Mouse (Mus musculus): ENCODE results near the gene Sall4. TPM values are rescaled to one million over a fixed set of nuclear protein-coding genes. Genes with fewer than 3 reads are reported as not detected.

Gene Sall4
- polyA plus RNA-seq, 1 experiment from 2014 or later = 3.4 TPM

- no peak overlapping the region for H3K9ac ChIP-seq (ENCODE audit: low read depth, low read length)
- H3K4me2 ChIP-seq (ENCODE audit: low read depth, low read length) = no peak overlapping the region
- ATAC-seq (ENCODE audit: low read depth) = no peak
- H3K9me3 ChIP-seq (replicated peaks; ENCODE audit: control insufficient read depth, low read length) = no peaks in the 10 kb centered on the region
- no peak overlapping the region for H3K4me3 ChIP-seq (ENCODE audit: low read depth, low read length)
- no peaks in the 10 kb centered on the region for H3K36me3 ChIP-seq (ENCODE audit: control insufficient read depth, insufficient read depth)
- 34% methylated on average over 4 of the region's 4 CpGs for WGBS (ENCODE audit: insufficient replicate concordance)
- H3K4me1 ChIP-seq (ENCODE audit: control insufficient read depth, low read depth, low read length) = no peaks in the 10 kb centered on the region
- no peaks in the 10 kb centered on the region for H3K27me3 ChIP-seq (ENCODE audit: control insufficient read depth, insufficient read depth, low read depth, low read length)
- H3K27ac ChIP-seq (ENCODE audit: low read length) = no peak overlapping the region
These were observed 48.0 kb downstream of the Sall4 start for GRCm38 (mm10) chr2:168719742-168720141.

- no peaks in the 10 kb centered on the region for H3K36me3 ChIP-seq (ENCODE audit: control insufficient read depth, insufficient read depth)
- 75% methylated on average over 10 of the region's 10 CpGs for WGBS (ENCODE audit: insufficient replicate concordance)
- no peak for ATAC-seq (ENCODE audit: low read depth)
- H3K4me1 ChIP-seq (ENCODE audit: control insufficient read depth, low read depth, low read length) = no peaks in the 10 kb centered on the region
- no peak overlapping the region for H3K27ac ChIP-seq (ENCODE audit: low read length)
- H3K9me3 ChIP-seq (replicated peaks; ENCODE audit: control insufficient read depth, low read length) = no peaks in the 10 kb centered on the region
- no peaks in the 10 kb centered on the region for H3K27me3 ChIP-seq (ENCODE audit: control insufficient read depth, insufficient read depth, low read depth, low read length)
- no peak overlapping the region for H3K9ac ChIP-seq (ENCODE audit: low read depth, low read length)
- H3K4me2 ChIP-seq (ENCODE audit: low read depth, low read length) = no peak overlapping the region
- H3K4me3 ChIP-seq (ENCODE audit: low read depth, low read length) = no peak overlapping the region
These were observed 49.0 kb downstream of the Sall4 start for GRCm38 (mm10) chr2:168718735-168719134.

- Histone ChIP-seq H3K36me3 (ENCODE audit: control insufficient read depth, insufficient read depth) (no peaks in the 10 kb centered on the region), H3K9ac (ENCODE audit: low read depth, low read length) (no peak overlapping the region), H3K9me3 (replicated peaks; ENCODE audit: control insufficient read depth, low read length) (no peaks in the 10 kb centered on the region), H3K27me3 (ENCODE audit: control insufficient read depth, insufficient read depth, low read depth, low read length) (no peaks in the 10 kb centered on the region), H3K27ac (ENCODE audit: low read length) (no peak overlapping the region), H3K4me3 (ENCODE audit: low read depth, low read length) (no peak overlapping the region), H3K4me2 (ENCODE audit: low read depth, low read length) (no peak overlapping the region), H3K4me1 (ENCODE audit: control insufficient read depth, low read depth, low read length) (no peaks in the 10 kb centered on the region)
- ATAC-seq (ENCODE audit: low read depth) = no peak
- 67% methylated on average over 2 of the region's 2 CpGs for WGBS (ENCODE audit: insufficient replicate concordance)
These were observed 49.5 kb downstream of the Sall4 start for GRCm38 (mm10) chr2:168718267-168718666.

- WGBS (ENCODE audit: insufficient replicate concordance) = 72% methylated on average over 20 of the region's 20 CpGs
- H3K36me3 ChIP-seq (ENCODE audit: control insufficient read depth, insufficient read depth) = no peaks in the 10 kb centered on the region
- ATAC-seq (ENCODE audit: low read depth) = no peak
These were observed 55.3 kb downstream of the Sall4 start for GRCm38 (mm10) chr2:168712199-168713176.

GRCm38 (mm10) chr2:168710979-168711378 lies 56.8 kb downstream of the Sall4 start:
- no peaks in the 10 kb centered on the region for H3K27me3 ChIP-seq (ENCODE audit: control insufficient read depth, insufficient read depth, low read depth, low read length)
- no peak overlapping the region for H3K27ac ChIP-seq (ENCODE audit: low read length)
- no peak for ATAC-seq (ENCODE audit: low read depth)
- 43% methylated on average over 3 of the region's 3 CpGs for WGBS (ENCODE audit: insufficient replicate concordance)
- H3K9me3 ChIP-seq (replicated peaks; ENCODE audit: control insufficient read depth, low read length) = no peaks in the 10 kb centered on the region
- no peaks in the 10 kb centered on the region for H3K4me1 ChIP-seq (ENCODE audit: control insufficient read depth, low read depth, low read length)
- no peaks in the 10 kb centered on the region for H3K36me3 ChIP-seq (ENCODE audit: control insufficient read depth, insufficient read depth)
- H3K9ac ChIP-seq (ENCODE audit: low read depth, low read length) = no peak overlapping the region
- no peak overlapping the region for H3K4me3 ChIP-seq (ENCODE audit: low read depth, low read length)
- H3K4me2 ChIP-seq (ENCODE audit: low read depth, low read length) = no peak overlapping the region

More at GRCm38 (mm10) chr2:168712199-168713176, 55.3 kb downstream of the Sall4 start:
- H3K9ac ChIP-seq (ENCODE audit: low read depth, low read length) = no peak overlapping the region
- H3K4me3 ChIP-seq (ENCODE audit: low read depth, low read length) = no peak overlapping the region
- H3K9me3 ChIP-seq (replicated peaks; ENCODE audit: control insufficient read depth, low read length) = no peaks in the 10 kb centered on the region
- no peaks in the 10 kb centered on the region for H3K4me1 ChIP-seq (ENCODE audit: control insufficient read depth, low read depth, low read length)
- no peak overlapping the region for H3K27ac ChIP-seq (ENCODE audit: low read length)
- no peak overlapping the region for H3K4me2 ChIP-seq (ENCODE audit: low read depth, low read length)
- no peaks in the 10 kb centered on the region for H3K27me3 ChIP-seq (ENCODE audit: control insufficient read depth, insufficient read depth, low read depth, low read length)

- no peak for ATAC-seq (ENCODE audit: low read depth)
- WGBS (ENCODE audit: insufficient replicate concordance) = 33% methylated on average over 9 of the region's 9 CpGs
- no peak overlapping the region for H3K9ac ChIP-seq (ENCODE audit: low read depth, low read length)
- H3K36me3 ChIP-seq (ENCODE audit: control insufficient read depth, insufficient read depth) = no peaks in the 10 kb centered on the region
- no peaks in the 10 kb centered on the region for H3K9me3 ChIP-seq (replicated peaks; ENCODE audit: control insufficient read depth, low read length)
- H3K4me2 ChIP-seq (ENCODE audit: low read depth, low read length) = no peak overlapping the region
- no peak overlapping the region for H3K27ac ChIP-seq (ENCODE audit: low read length)
- H3K27me3 ChIP-seq (ENCODE audit: control insufficient read depth, insufficient read depth, low read depth, low read length) = no peaks in the 10 kb centered on the region
- H3K4me1 ChIP-seq (ENCODE audit: control insufficient read depth, low read depth, low read length) = no peaks in the 10 kb centered on the region
- no peak overlapping the region for H3K4me3 ChIP-seq (ENCODE audit: low read depth, low read length)
These were observed 60.0 kb downstream of the Sall4 start for GRCm38 (mm10) chr2:168707766-168708165.

- no peak overlapping the region for H3K27ac ChIP-seq (ENCODE audit: low read length)
- no peak overlapping the region for H3K4me2 ChIP-seq (ENCODE audit: low read depth, low read length)
- H3K9ac ChIP-seq (ENCODE audit: low read depth, low read length) = no peak overlapping the region
- no peak overlapping the region for H3K4me3 ChIP-seq (ENCODE audit: low read depth, low read length)
- ATAC-seq (ENCODE audit: low read depth) = no peak
- H3K36me3 ChIP-seq (ENCODE audit: control insufficient read depth, insufficient read depth) = no peaks in the 10 kb centered on the region
- H3K4me1 ChIP-seq (ENCODE audit: control insufficient read depth, low read depth, low read length) = no peaks in the 10 kb centered on the region
- WGBS (ENCODE audit: insufficient replicate concordance) = 62% methylated on average over 13 of the region's 13 CpGs
- no peaks in the 10 kb centered on the region for H3K9me3 ChIP-seq (replicated peaks; ENCODE audit: control insufficient read depth, low read length)
- H3K27me3 ChIP-seq (ENCODE audit: control insufficient read depth, insufficient read depth, low read depth, low read length) = no peaks in the 10 kb centered on the region
These were observed 65.5 kb downstream of the Sall4 start for GRCm38 (mm10) chr2:168702266-168702665.

Other genes with a start within 250 kb of the Sall4 start
- gene Nfatc2, start 166.3 kb downstream of the Sall4 start, polyA plus RNA-seq (2015; fragmentation: Nextera tagmentation; extraction: Ambion mirVana) = 0.09 and 0.25 TPM in 2 replicates
- 2.7 and 4.0 TPM in 2 replicates for gene Atp9a, start 25.5 kb downstream of the Sall4 start, polyA plus RNA-seq (2015; fragmentation: Nextera tagmentation; extraction: Ambion mirVana)
- 7.8 and 8.2 TPM in 2 replicates for gene Zfp64, start 187.6 kb upstream of the Sall4 start, polyA plus RNA-seq (2015; fragmentation: Nextera tagmentation; extraction: Ambion mirVana)

Measured in liver, embryonic 16.5 days (tissue).